Mouse (Mus musculus) gastrocnemius, postnatal 14 days (tissue): Measurements from ENCODE around the gene Olfm2. TPM values are rescaled to one million over a fixed set of nuclear protein-coding genes. Genes with fewer than 3 reads are reported as not detected.
"Not testable (repeated sequence)": the region's sequence is repeated elsewhere in the genome, so short reads cannot be mapped to it uniquely, and the experiment has no call there.

ENCODE experiments used
- DNase-seq: peaks from one replicate; pipeline ENCODE4 v3.0.0; 2021; ENCODE audit warnings: mixed read lengths
- intact Hi-C: fragments of 180-260 bp; cut with DNase I; formaldehyde crosslinking; loops from one replicate; pipeline ENCODE4 v1.15.1; 2025; ENCODE audit warnings: low total_unique reads
- total RNA-seq, 2 experiments: library from RNA; stranded (reverse); gene quantifications; 2 replicates each; pipeline ENCODE4 v1.2.3; 2021

Olfm2 gene
- total RNA-seq, 2 experiments from 2014 or later: 0.29 TPM; not detected in 1

DNA sequence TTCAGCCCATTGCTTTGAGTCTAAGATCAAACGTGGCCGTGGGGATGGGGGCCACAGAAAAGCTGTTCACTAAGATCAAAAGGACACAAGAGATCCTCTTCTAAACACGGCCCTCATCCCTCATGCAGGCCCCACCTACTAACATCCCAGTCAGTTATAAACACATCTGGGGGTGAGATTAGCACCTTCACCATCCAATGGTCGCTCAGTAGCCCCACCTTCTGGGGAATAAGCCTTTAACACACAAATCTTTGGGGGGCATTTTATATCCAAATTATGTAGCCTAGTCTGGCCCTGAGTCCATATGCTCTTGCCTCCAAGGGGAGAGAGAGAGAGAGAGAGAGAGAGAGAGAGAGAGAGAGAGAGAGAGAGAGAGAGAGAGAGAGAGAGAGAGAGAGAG, 40.2 kb downstream of the Olfm2 start:
- intact Hi-C loops: no loop called here
- no peak for DNase-seq

DNA sequence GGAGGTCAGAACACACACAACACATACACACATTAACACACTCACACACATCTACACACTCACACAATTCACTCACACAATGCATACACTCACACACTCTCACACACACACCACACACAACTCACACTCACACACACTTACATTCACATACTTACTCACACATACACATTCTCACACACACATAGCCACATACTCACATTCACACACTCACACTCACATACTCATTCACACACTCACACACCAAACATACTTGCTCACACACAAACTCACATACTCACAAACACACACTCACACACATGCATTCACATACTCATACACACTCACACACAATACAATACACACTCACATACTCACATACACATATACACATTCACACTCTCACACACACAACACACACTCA, 40.7 kb downstream of the Olfm2 start:
- DNase-seq: no peak
- intact Hi-C loops: no loop called here

DNA sequence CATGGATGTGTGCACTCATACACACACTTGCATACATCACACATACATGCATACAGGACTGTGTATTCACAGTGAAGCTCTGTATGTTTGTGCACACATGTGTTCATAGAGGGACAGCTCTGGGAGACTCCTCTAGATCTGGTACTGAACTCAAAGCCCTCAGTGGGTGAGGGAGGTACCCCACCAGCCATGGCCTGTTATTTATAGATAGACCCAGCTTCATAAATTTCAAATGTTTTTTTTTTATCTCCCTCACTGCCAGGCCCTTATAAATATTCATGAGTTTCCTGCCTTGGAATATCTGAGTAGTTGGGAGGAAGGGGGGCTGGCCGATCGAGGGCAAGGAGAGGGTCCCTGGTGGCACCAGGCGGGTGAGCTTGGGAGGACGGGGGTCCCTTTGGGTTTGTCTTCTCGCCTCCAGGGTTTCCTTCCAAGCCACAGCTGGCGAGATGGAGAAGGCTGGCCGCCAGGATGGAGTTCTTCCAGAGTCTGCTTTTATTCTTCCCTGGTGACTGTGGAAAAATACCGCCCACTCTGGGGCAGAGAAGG, 42.2 kb downstream of the Olfm2 start:
- peak; percentile 45 for DNase-seq
- intact Hi-C loops: no loop called here

DNA sequence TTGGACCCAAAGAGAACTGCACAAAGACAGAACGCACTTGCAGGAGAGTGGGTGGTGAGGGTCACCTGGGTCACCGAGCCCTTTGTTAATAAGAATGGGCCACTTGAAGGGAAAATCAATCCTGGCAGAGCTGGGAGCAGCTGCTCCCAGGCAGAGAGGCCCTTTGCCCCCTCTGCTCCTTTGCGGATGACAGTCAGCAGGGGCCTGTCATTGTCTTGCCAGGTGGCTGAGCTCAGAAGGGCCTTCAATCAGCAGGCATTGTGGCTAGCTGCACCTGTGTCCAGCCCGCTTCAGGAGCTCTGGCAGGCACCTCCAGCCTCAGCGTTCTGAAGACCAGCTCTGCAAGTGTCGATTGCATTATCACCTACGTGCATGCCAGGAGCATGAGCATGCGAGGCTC, 48.7 kb downstream of the Olfm2 start:
- no peak for DNase-seq
- intact Hi-C loops: no loop called here

DNA sequence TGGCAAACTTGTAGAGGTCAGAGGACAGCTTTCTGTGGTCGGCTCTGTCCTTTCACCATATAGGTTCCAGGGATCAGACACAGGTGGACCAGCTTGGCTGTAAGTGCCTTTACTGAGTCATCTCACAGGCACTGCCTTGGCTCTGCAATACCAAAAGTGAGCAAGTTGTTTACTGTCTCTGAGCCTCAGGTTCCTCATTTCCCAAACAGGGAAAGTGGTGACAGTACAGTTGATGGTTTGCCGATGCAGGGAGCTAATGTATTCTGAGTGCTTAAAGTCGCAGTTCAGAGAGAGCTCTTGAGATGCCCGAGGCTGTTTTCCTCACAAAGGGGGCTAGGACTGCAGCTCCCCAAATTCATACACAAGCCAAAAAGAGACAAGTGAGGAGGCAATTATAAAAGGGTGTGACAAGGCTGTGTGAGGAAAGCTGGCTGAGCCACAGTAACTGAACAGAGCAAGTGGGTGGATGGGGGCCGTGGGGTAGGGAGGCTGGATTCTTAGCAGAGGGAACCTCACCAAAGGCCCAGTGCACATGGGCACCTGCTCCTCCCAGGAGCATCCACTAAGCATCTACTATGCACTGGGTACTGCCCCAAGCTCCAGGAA, 49.9 kb downstream of the Olfm2 start:
- DNase-seq: no peak
- intact Hi-C loops: no loop called here

DNA sequence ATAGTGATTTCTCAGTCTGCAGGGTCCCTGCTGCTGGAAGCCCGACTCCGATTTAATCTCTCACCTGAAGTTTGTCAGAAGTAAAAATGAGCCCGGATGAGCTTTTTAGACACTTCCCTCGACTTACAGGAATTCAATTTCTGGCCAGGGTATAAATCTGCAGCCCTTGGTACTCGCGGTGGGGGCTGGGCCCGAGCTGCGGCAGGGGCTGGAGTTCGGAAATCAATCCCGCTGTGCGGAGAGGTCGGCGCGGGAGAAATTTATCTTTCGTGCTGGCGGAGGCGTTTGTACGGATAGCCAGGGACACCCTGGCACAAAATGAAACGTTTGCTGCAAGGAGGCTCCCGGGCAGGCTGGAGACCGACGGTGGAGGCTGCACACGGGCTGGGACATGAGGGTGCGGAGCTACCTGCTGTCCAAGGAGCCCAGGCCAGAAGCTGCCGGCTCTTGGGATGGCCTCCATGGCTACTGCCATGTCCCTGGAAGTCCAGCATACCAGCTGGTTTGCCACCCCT, 51.4 kb downstream of the Olfm2 start:
- no peak for DNase-seq

DNA sequence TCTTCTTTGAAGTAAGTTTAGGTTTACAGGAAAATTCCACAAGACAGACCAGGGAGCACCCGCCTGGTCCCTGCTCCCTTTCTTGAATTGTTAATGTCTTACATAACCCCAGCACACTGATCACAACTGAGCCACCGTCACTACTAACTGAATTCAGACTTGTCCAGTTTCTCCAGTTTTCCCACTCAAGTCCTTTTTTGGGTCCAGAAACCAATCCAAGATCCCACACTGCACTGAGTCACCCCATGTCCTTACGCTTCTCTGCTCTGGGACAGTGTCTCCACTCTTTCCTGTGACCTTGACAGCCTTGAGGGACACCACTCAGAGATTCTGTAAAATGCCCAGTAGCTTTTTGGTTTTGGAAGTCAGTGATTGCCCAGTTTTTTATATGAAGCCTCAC, 53.3 kb downstream of the Olfm2 start:
- intact Hi-C loops: no loop called here
- no peak for DNase-seq

More for the DNA sequence above, 51.4 kb downstream of the Olfm2 start:
- intact Hi-C loops: no loop called here

DNA sequence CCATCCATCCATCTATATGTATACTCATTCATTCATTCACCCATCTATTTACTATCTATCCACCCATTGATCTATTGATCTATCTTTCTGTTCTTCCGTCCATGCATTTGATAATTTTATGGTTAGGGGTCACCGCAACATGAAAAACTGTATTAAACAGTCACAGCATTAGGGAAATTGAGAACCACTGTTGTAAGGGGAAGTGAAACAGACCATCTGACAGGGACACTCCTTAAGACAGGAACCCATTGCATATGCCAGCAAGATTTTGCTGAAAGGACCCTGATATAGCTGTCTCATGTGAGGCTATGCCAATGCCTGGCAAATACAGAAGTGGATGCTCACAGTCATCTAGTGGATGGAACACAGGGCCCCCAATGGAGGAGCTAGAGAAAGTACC, 55.7 kb downstream of the Olfm2 start:
- DNase-seq, intact Hi-C loops: not testable (repeated sequence)

DNA sequence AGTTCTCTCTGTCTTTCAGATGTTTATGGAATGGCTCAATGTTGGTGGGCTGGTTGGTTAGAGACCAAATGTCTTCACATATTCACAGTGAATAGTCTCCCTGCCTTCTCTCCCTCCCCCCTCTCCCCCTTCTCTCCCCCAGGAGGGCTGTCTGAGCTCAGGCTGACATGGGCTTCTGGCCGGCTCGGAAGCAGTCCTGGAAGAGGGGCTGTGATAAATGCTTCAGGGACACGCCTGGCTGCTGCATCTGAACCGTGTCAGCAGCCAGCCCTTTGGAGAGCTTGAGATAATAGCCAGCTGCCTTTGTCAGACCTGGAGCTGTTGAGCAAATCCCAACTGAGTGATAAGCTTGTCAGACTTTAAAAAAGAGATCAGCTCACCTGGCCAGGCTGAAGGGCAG, 56.2 kb downstream of the Olfm2 start:
- intact Hi-C loops: no loop called here
- no peak for DNase-seq

DNA sequence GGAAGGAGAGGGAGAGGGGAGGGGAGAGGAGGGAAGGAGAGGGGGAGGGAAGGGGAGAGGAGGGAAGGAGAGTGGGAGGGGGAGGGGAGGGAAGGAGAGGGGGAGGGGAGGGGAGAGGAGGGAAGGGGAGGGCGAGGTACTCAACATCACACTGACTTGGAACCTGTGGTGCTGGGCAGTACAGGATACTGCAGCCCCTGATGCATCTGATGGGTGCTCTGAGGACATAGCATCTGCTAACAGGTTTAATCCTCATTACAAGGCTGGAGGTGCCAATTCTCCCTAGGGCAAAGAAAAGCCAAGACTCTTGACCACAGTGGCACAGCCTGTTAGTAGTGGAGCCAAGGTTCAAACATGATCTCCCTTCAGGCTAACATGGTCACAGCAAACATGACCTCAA, 56.7 kb downstream of the Olfm2 start:
- intact Hi-C loops: no loop called here
- DNase-seq: no peak

DNA sequence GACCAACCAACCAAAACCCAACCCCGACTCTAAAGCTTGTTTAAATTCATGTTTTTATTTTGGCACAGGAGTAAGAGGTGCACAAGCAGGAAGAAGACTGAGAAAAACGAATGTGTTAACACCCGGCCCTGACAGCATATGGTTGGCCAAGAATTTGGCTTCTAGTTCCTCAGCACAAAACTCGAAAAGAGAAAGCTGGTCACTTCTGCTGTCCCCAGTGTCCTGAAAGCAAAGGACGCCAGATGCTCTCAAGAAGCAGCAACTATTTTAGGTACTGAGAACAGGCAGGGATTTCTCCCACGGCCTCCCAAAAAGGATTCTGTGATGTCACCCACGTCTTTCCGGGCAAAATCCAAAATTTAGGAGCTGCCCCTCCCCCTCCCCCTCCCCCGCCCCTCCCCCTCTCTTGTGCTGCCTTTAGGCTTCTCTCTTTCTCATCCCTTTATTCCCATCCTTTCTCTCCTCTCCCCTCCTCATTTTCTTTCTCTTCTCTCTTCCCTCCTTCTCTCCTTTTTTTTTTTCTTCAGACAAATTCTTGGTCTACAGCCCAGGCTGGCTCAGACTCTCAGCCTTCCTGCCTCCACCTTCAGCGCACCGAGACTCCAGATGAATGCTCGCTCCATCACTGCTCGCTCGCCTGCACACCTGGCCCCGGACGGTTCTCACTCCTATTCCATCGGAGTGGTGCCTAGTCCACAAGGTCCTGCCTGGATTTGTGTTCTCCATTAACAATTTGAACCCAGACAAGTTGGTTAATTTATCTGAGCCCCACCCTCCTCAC, 60.9 kb downstream of the Olfm2 start:
- no peak for DNase-seq
- intact Hi-C loops: no loop called here

DNA sequence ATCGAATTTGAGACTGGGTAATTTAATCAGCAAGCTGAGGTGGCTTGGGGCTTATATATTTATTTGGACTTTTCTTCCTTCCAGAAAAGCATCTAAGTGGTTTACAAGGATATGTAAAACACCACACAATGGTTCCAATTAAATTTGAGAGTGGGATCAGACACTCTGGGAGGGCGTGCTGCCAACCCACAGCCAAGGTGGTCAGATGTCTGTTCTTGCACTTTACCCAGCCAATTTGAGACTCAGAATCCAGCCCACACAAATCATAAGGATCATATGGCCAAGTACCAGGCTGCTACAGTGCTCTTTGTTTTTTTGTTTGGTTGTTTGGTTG, 63.8 kb downstream of the Olfm2 start:
- intact Hi-C loops: no loop called here
- DNase-seq: no peak

DNA sequence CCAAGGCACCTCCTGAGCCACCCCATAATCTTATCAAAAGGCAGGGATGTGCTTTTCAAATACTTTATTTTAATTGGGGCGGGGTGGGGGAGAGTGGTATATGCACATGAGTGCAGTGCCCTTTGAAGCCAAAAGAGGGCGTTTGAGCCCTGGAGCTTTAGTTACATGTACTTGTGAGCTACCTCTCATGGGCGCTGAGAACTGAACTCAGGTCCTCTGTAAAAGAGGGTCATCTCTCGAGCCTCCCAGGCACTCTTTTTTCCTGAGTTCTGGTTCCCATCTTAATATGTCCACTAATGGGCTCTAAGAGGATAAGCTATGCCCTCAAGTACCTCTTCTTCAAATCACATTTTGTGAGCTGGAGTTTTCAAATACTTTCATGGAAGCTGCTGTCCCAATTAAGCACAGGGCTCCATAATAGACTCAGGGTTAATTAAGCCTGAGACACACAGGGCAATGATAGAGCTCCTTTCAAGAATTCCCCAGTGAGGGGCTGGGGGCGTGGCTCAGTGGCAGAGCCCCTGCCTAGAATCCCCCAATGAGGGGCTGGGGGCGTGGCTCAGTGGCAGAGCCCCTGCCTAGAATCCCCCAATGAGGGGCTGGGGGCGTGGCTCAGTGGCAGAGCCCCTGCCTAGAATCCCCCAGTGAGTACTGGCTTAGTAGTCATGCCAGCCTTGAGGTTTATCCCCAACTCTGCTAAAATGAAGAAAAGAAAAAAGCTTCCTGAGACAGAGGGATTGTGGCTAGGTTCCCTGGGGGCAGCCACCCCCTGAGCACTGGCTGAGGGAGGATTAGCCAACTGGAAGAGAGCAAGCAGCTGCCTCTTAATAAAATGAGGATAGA, 64.4 kb downstream of the Olfm2 start:
- no peak for DNase-seq
- intact Hi-C loops: no loop called here

DNA sequence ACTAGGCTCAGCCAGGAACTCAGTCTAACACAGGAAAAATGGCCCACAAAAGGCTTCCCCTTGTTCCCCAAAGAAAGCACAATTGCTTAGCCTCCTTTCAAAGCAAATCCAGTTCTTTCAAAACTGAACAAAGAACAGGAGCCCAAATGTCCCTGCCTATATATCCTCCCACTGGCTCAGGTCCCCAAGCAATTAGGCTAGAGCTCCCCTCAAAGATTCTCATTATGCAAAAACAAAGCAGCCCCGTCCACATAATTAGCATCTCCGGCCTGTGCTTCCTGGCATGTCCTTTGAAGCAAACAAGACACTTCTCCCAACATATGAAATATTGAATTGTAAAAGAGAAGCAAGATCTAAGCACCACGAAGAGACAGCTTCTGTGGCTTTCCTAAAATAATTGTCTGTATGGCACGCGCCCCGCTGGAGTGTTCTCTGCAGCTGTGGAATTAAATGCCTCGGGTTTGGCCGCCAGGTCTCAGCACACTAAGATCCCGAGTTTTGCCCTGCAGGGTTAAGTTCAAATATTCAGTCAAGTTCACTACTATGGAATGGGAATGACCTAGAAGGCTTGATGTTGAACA, 65.7 kb downstream of the Olfm2 start:
- intact Hi-C loops: no loop called here
- DNase-seq: no peak

DNA sequence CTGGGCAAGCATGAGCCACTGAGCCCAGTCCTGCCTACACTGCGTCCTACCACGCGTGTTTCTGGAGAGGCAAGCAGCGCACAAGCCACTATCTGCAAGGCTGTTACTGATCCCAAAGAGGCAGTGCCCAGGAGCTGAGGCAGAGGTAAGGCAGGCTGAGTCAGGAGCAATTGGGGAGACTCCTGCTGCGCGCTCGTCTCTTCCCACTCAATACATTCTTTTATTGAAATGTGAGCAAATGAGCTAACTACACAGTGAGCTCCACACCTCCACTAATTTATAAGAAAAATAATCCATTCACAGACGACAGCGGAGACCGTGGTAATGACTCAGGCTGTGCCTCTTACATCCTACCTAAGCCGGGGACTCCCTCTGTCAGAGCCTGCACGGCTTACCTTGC, 68.3 kb downstream of the Olfm2 start:
- DNase-seq: no peak
- intact Hi-C loops: no loop called here

DNA sequence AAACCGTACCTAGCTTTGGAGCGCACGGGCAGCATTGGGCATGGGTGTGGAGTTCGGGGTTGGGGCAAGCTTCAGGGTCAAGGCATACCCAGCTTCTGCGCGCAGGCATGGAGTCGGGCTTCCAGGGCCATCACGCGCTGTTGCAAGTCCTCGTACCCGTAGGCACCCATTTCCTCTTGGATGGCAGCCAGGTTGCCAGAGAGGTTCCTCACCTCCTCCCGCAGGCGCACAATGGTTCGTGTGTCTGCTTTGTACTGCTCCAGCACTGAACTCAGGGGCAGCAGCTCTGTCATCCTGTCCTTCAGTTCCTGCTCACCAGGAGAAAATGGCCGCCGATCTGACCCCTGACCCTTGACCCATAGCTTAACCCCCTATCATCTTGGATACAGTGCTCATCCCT, 74.1 kb downstream of the Olfm2 start:
- intact Hi-C loops: no loop called here
- no peak for DNase-seq

DNA sequence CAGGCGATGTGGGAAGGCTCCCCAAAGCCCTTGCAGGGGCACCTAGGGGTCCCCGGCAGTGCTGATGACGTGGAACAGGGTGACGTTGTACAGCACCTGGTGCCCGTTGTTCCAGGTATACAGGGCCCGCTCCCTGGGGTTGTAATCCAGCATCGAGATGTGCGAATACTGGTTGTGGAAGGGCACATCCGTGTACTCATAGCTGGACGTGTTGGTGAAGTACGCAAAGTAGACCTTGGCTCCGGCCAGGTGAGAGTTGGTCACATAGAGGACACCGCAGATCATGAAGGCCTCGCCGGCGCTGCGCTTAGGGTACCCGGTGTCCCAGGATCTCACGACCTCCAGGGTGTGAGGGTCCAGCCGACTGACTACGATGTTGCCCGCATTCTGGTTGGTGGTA, 78.1 kb downstream of the Olfm2 start:
- intact Hi-C loops: no loop called here
- no peak for DNase-seq

DNA sequence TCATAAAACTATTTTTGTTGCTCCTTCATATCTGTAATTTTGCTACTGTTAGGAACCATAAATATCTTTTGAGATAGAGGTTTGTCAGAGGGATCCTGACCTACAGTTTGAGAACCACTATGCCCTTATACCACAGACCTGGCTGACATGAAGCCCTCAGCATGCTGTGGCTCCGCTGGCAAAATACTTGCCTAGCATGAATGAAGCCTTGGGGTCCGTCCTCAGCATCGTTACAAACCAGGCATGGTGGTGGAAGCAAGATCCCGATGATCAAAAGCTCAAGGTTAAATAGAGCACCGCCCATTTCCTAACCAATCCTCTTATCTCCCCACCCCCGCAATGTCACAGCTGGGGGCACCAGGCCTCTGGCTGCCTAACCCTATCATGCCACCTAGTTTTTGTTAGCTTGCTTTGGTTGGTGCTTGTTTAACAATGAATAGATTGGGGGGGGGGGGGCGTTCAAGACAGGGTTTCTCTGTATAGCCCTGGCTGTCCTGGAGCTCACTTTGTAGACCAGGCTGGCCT, 79.6 kb downstream of the Olfm2 start:
- DNase-seq: no peak
- intact Hi-C loops: no loop called here

DNA sequence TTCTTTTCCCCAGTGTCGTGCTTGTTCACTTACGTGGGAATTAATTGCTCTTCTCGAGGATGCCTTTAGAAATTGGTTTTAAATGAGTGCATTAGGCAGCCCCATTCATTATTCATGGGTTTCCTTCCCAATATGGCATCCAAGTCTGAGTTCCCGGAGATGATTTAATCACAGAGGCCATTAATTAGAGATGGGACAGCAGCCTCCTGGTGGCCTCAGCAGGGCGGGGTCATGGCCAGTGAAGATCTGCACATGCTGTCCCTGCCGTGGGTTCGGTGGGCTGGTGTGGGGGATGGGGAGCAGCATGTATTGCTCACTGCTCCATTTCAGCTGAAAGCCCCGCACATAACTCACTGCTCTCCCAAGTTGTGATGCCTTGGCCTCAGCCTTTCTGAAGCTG, 80.2 kb downstream of the Olfm2 start:
- DNase-seq: no peak
- intact Hi-C loops: no loop called here
